Mouse (Mus musculus) regulatory T cell (primary cell): ENCODE data around the gene Shank2.

Experiments used
- in situ Hi-C: fragments of 300-600 bp; cut with MboI, MseI; formaldehyde crosslinking; loops from one replicate; pipeline ENCODE4 v1.15.1; 2025; ENCODE audit warnings: high pct_unique_total_duplicates

Gene Shank2

GRCm38 (mm10) chr7:144228683-144229082 is 227.0 kb downstream of the Shank2 start:
- in situ Hi-C loops = no loop called here

DNA sequence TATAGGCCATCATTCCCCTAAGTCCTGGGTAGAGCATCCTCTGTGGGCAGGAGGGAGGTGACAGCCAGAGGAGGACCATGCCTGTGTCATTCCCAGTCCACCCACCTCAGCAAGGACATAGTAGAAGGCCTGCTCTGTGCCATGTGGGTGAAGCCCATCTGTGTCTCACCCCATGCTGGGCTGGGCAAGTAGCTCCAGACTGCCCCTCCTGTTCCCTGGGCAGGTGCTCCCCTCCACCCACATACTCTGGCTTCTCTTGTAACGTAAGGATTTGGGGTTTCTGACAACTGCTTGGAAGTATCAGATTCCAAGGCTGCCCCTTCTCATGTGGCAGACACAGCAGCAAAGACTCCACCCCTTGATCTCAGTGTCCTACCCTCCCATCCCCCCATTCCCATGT is 227.7 kb downstream of the Shank2 start:
- in situ Hi-C loops = no loop called here

- in situ Hi-C loops = no loop called here
Observed at GRCm38 (mm10) chr7:144232132-144232706, 230.5 kb downstream of the Shank2 start.

- in situ Hi-C loops = no loop called here
Observed at GRCm38 (mm10) chr7:144233479-144233878, 231.8 kb downstream of the Shank2 start.

DNA sequence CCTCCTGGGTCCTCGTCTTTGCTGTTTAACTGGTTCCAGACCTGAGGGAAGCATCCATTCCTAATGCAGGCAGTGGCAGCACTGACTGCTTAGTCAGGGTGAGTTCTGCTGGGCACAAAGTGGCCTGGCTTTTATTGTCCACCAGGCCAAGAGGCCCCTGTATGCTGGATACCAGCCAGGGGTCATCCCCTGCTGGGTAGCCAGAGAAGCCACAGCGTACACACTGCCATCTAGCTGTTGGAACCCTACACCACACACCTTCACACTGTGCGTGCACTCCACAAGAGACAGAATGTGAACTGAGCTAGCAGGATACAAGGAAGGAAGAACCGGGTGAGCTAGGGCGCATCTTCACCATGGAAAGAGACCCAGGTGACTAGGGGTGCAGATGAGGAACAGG is 233.1 kb downstream of the Shank2 start:
- in situ Hi-C loops = no loop called here

- in situ Hi-C loops = no loop called here
Observed at GRCm38 (mm10) chr7:144235523-144235922, 233.8 kb downstream of the Shank2 start.

- in situ Hi-C loops = no loop called here
Observed at GRCm38 (mm10) chr7:144236802-144237201, 235.1 kb downstream of the Shank2 start.

DNA sequence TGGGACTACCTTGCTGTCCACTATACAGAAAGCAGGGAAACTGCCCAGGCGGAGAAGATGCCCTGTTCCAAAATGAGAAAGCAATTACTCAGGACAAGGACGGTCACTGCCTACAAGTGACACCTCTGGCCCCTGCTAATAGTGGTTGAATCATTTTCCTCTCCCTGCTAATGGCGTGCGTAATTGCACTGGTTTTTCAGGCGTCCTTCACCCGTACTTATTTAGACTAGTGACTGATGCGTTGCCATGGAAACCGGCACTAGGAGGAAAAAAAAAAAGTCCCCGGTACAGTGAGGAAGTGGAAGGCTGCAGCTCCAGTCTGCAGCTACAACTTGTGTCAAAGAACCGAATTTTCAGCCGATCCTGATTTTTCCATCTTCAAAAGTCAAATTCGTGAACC is 236.7 kb downstream of the Shank2 start:
- in situ Hi-C loops = no loop called here

GRCm38 (mm10) chr7:144238992-144239391 is 237.3 kb downstream of the Shank2 start:
- in situ Hi-C loops = no loop called here

DNA sequence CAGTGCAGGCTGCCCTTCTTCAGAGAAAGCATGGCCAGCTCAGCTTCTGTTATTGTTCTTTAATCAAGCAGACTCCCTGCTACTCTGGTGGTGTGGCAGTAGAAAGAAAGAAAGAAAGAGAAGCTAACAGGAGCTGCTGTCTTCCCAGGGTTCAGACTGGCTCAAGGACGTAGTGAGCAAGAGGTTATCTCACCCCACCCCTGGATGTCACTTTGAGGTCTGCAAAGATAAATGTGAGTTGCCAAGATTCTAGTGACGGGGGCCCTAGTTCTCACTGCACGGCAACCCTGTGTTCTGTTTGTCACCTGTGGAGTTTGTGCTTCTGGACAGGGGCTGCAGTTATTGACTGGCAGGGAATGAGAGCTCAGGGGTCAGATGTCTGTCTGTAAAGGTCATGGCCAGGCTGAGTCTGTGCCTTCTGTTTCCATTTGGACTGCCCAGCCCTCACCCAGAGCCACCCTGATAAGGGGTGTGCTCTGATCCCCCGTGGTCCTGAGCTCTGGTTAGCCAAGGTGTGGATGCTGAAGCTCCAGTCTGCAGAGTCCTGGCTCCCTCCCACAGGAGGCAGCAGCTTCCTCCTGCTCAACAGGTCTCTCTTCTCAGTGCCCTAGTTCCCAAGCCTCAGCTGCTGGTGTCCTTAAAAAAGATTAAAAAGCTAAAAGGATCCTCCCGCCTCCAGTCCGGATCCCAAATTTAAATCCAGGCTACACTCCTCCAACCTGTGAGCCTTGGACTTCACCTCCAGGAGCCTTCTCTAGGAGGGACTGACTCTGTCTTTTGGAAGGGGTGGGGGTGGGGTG is 238.0 kb downstream of the Shank2 start:
- in situ Hi-C loops = no loop called here

DNA sequence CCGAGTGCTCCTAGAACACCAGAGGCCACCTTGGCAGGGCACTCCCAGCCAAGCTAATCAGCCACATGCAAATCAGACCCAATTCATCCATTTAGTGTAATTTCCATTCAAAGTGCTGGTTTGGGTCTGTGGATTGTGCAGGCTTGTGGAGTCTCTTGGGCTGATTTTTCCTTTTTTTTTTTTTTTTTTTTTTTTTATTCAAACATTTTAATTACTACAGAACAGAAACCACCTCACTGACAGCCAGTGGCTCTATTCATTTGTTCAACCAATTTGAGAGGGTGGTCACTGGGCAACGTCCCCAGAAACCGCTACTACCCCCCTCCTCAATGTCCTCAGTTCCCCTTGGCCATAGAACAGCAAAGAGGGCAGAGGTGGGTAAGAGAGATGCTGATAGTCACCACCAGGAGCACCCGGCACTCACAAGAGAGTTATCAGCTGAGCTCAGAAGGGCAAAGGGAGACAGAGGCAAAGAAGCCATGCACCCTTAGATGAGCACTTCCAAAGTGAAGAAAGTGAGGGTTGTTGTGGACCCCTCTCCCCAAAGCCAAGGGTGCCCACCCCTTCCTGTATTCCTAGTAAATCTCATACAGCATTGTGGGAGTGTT is 239.1 kb downstream of the Shank2 start:
- in situ Hi-C loops = no loop called here

- in situ Hi-C loops = no loop called here
Observed at GRCm38 (mm10) chr7:144244203-144244602, 242.5 kb downstream of the Shank2 start.

- in situ Hi-C loops = no loop called here
Observed at GRCm38 (mm10) chr7:144246271-144246670, 244.5 kb downstream of the Shank2 start.

DNA sequence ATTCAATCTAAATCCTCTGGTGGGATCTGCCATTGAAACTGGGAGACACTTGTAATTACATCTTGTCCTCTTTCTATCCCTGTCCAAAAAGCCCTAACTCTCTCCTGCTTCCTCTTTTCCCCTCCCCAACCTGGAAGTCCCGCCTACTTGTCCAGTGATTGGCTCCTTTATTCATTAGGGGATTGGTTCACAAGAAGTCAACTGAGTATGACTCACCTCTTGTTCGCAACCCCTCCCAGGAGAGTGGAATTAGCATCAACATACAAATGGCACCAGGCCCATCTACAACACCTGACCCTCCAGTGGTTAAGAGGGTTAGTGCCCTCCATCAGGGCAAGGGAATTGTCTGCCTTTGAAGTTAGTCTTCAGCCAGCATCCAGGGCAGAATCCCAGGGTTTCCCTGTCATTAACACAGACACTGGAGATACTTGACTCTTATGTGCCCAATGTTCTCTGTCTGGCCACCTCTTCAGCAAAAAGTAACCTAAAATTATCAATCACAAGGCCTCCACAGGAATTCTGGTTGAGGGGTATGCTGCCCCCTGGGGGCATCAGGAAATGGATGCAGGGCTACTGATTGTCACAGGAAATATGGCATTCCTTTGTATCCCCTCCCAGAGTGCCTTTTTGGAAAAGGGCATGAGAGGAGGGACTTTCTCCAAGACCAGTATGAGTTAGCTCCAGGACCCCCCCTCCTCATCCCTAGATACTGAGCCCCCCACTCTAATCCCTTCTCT is 247.1 kb downstream of the Shank2 start:
- in situ Hi-C loops = no loop called here

- in situ Hi-C loops = no loop called here
Observed at GRCm38 (mm10) chr7:144250791-144251190, 249.1 kb downstream of the Shank2 start.

DNA sequence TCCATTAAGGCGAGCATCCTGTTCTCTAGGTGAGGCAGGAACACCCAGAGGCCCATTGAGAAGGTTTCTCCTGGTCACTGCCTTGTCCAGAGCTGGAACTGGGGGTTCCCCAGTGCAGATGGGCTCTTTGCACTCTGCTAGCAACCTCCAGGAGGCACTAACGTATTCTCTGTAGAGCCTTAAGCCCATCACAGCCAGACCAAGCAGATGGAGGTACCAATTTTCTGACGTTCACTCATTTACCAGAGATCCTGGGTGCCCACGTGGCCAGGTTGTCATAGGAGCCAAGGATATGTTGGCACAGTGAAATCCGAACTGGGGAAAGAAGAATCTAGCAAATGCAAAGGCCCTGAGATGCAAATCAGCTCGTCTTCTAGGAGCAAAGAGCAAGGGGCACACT is 249.5 kb downstream of the Shank2 start:
- in situ Hi-C loops = no loop called here

GRCm38 (mm10) chr7:144254674-144255246 is 253.0 kb downstream of the Shank2 start:
- in situ Hi-C loops = no loop called here

- in situ Hi-C loops = no loop called here
Observed at GRCm38 (mm10) chr7:144257821-144258220, 256.1 kb downstream of the Shank2 start.

DNA sequence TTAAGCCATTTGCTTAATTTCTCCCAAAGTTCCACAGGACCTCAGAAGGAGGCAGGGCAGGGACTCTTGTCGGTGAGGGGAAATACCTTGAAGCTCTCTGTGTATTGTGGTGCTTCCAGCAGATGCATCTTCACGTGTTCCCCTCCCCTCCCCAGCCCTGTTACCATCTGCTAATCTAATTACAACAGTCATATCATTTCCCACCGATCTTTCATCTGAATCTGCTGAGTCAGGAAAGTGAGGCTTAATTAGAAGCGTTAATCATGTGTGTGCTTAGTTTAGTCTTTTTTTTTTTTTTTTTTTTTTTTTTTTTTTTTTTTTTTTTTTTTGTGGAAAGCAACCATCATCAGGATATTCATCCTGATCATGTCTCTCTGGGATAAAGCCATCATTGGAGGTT is 256.6 kb downstream of the Shank2 start:
- in situ Hi-C loops = no loop called here

GRCm38 (mm10) chr7:144262666-144263065 is 260.9 kb downstream of the Shank2 start:
- in situ Hi-C loops = no loop called here

DNA sequence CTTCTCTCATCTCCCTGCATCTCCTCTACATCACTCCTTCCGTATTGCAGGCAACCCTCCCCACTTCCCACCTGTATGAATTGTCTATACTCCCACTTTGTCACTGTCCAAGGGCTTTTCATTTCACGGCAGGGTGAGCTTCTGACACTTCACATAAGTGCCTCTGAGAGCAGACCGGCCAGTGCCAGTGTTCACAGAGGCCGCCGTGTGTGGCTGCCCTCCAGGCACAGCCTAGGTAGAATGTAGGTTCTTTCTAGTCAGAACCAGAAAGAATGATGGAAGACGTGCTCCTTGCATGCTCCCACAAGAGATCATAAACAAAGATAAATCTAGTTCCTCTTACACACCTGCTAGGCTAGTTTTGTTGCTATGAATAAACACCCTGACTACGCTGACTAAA is 265.0 kb downstream of the Shank2 start:
- in situ Hi-C loops = no loop called here

DNA sequence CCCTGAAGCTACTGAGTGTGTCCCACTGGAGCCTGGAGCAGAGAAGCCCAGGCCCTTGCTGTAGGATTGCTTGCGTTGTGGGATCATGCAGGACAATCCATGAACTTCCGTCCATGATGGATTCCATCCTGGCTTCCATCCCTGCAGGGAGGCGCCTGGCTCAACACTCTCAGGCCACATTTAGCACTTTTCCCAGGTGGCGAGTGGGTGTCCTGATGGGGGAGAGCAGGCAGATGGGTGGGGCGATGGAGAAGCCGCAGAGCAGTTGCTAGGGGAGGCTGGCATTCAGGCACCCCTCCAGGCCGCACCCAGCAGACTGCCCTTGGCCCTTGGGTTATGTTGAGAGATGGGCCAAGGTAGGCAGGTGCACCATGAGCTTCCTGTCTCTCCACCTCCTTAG is 266.6 kb downstream of the Shank2 start:
- in situ Hi-C loops = no loop called here
